Mouse (Mus musculus) G1E (cell line): ENCODE data around the gene Ccdc107. TPM values are rescaled to one million over a fixed set of nuclear protein-coding genes. Genes with fewer than 3 reads are reported as not detected.

ENCODE experiments used
- ATAC-seq: 2 replicates; pipeline ENCODE4 v1.8.0; 2016; ENCODE audit warnings: mild to moderate bottlenecking; ENCODE audit not compliant: insufficient number of reproducible peaks, poor library complexity, low FRiP score, severe bottlenecking; ENCODE audit errors: extremely low read depth
- DNase-seq: peaks from one replicate; pipeline ENCODE4 v3.0.0; 2012; ENCODE audit warnings: low spot score
- H3K27me3 ChIP-seq: 2 replicates; pipeline ENCODE4 v1.6.1; 2012; ENCODE audit warnings: mild to moderate bottlenecking, low read length, inconsistent platforms; ENCODE audit not compliant: insufficient read depth
- H3K36me3 ChIP-seq: replicated peaks from 2 replicates; pipeline ENCODE3; 2012; ENCODE audit warnings: mild to moderate bottlenecking, inconsistent platforms
- H3K4me1 ChIP-seq: 2 replicates; pipeline ENCODE4 v1.6.1; 2012; ENCODE audit warnings: low read depth, low read length, inconsistent platforms, mixed read lengths; ENCODE audit not compliant: insufficient read depth
- H3K4me3 ChIP-seq: 2 replicates; pipeline ENCODE4 v1.5.1; 2012; ENCODE audit warnings: low read depth, mild to moderate bottlenecking, inconsistent platforms, low read length, moderate library complexity, mixed read lengths
- H3K9me3 ChIP-seq: replicated peaks from 2 replicates; pipeline ENCODE4 v1.6.1; 2012; ENCODE audit warnings: inconsistent platforms
- CTCF ChIP-seq: IDR thresholded peaks from 2 replicates; pipeline ENCODE4 v1.5.1; 2012; ENCODE audit warnings: low read depth, low read length, inconsistent platforms, mixed read lengths
- GATA1 ChIP-seq: IDR thresholded peaks from 2 replicates; pipeline ENCODE4 v1.6.1; 2012; ENCODE audit warnings: borderline replicate concordance, low read length, inconsistent platforms, mixed read lengths
- GATA2 ChIP-seq: IDR thresholded peaks from 2 replicates; pipeline ENCODE4 v1.6.1; 2012; ENCODE audit warnings: low read depth, low read length, inconsistent platforms, borderline replicate concordance
- POLR2AphosphoS5 ChIP-seq: IDR thresholded peaks from 2 replicates; pipeline ENCODE4 v1.6.1; 2012; ENCODE audit warnings: low read depth, low read length, inconsistent platforms; ENCODE audit not compliant: insufficient replicate concordance
- TAL1 ChIP-seq: conservative IDR thresholded peaks from 2 replicates; pipeline ENCODE4 v1.6.1; 2012; ENCODE audit warnings: low read depth, low read length, inconsistent platforms, mixed read lengths
- polyA plus RNA-seq: library from polyadenylated mRNA; stranded (reverse); fragments of >175 nt; gene quantifications from 2 replicates; pipeline ENCODE4 v1.2.3, GENCODE M21; 2012
- total RNA-seq, 2 experiments: library from RNA; stranded (forward) in 1 of 2; stranded (reverse) in 1 of 2; fragments of 200-1000 nt in 1 of 2; fragments of >200 nt in 1 of 2; fragmentation: Nextera tagmentation in 1 of 2; gene quantifications; 2 replicates each; pipeline ENCODE4 v1.2.3; 2014 to 2017

The Ccdc107 gene
- total and polyA plus RNA-seq, 3 experiments: 25.2 to 72.0 (median 28.3) TPM

- Histone ChIP-seq H3K27me3 (peaks cover 63% of the 10 kb centered on the region), H3K36me3 (no peaks in the 10 kb centered on the region), H3K9me3 (no peaks in the 10 kb centered on the region), H3K4me3 (no peak within 1 kb of the TSS; the same call in 1 of the 2 replicates), H3K4me1 (peaks cover 31% of the 10 kb centered on the region)
- TF ChIP-seq POLR2AphosphoS5: no peak
- no peak for TF ChIP-seq TAL1
- TF ChIP-seq CTCF: no peak
- no peak for TF ChIP-seq GATA2
- no peak for TF ChIP-seq GATA1
- DNase-seq (peak; percentile 79), ATAC-seq (peak; percentile 70)
Observed at GRCm38 (mm10) chr4:43454041-43454836, 38.5 kb upstream of the Ccdc107 start, which contains the start of gene Cd72. Gene Cd72 (minus strand): TSS chr4:43454628.

GRCm38 (mm10) chr4:43456470-43456869, 36.2 kb upstream of the Ccdc107 start:
- Histone ChIP-seq H3K4me3 (no peak overlapping the region), H3K27me3 (peaks cover 67% of the 10 kb centered on the region), H3K4me1 (peaks cover 31% of the 10 kb centered on the region), H3K9me3 (no peaks in the 10 kb centered on the region), H3K36me3 (no peaks in the 10 kb centered on the region)
- DNase-seq (no peak), ATAC-seq (no peak)
- TF ChIP-seq POLR2AphosphoS5 (no peak), TAL1 (no peak), GATA1 (no peak), CTCF (no peak), GATA2 (no peak)

- TF ChIP-seq GATA2: no peak
- TF ChIP-seq TAL1: no peak
- TF ChIP-seq GATA1: no peak
- no peak for TF ChIP-seq POLR2AphosphoS5
- no peak for TF ChIP-seq CTCF
- H3K27me3 ChIP-seq: peaks cover 67% of the 10 kb centered on the region
- H3K4me1 ChIP-seq: peaks cover 31% of the 10 kb centered on the region
- no peaks in the 10 kb centered on the region for H3K9me3 ChIP-seq
- ATAC-seq (no peak), DNase-seq (no peak)
- no peak overlapping the region for H3K4me3 ChIP-seq
- no peaks in the 10 kb centered on the region for H3K36me3 ChIP-seq
Observed at GRCm38 (mm10) chr4:43457124-43457523, 35.6 kb upstream of the Ccdc107 start.

- no peak for TF ChIP-seq GATA2
- TF ChIP-seq POLR2AphosphoS5: no peak
- no peak for TF ChIP-seq TAL1
- TF ChIP-seq GATA1: no peak
- no peak for TF ChIP-seq CTCF
- no peaks in the 10 kb centered on the region; the same call in 1 of the 2 replicates for H3K4me1 ChIP-seq
- ATAC-seq (no peak), DNase-seq (no peak)
- H3K27me3 ChIP-seq: peaks cover 42% of the 10 kb centered on the region
- H3K4me3 ChIP-seq: no peak overlapping the region
- H3K9me3 ChIP-seq: no peaks in the 10 kb centered on the region
- H3K36me3 ChIP-seq: no peaks in the 10 kb centered on the region
Observed at GRCm38 (mm10) chr4:43463102-43463501, 29.6 kb upstream of the Ccdc107 start.

- no peaks in the 10 kb centered on the region for H3K36me3 ChIP-seq
- no peaks in the 10 kb centered on the region for H3K4me1 ChIP-seq
- DNase-seq (no peak), ATAC-seq (no peak)
- TF ChIP-seq POLR2AphosphoS5: no peak
- no peak for TF ChIP-seq GATA1
- TF ChIP-seq CTCF: no peak
- TF ChIP-seq GATA2: no peak
- TF ChIP-seq TAL1: no peak
- H3K9me3 ChIP-seq: no peaks in the 10 kb centered on the region
- H3K4me3 ChIP-seq: no peak overlapping the region
- H3K27me3 ChIP-seq: peaks cover 34% of the 10 kb centered on the region
Observed at GRCm38 (mm10) chr4:43465935-43466334, 26.8 kb upstream of the Ccdc107 start.

GRCm38 (mm10) chr4:43466872-43467271, 25.8 kb upstream of the Ccdc107 start:
- no peaks in the 10 kb centered on the region for H3K4me1 ChIP-seq
- ATAC-seq (no peak), DNase-seq (no peak)
- no peaks in the 10 kb centered on the region for H3K36me3 ChIP-seq
- no peak overlapping the region for H3K4me3 ChIP-seq
- TF ChIP-seq GATA2: no peak
- no peak for TF ChIP-seq GATA1
- no peak for TF ChIP-seq POLR2AphosphoS5
- TF ChIP-seq TAL1: no peak
- TF ChIP-seq CTCF: no peak
- peaks cover 27% of the 10 kb centered on the region for H3K27me3 ChIP-seq
- H3K9me3 ChIP-seq: no peaks in the 10 kb centered on the region
